Mouse (Mus musculus) forebrain, embryonic 13.5 days (tissue): ENCODE data around the gene Nalcn. TPM values are rescaled to one million over a fixed set of nuclear protein-coding genes. Genes with fewer than 3 reads are reported as not detected.

Experiments used
- ATAC-seq: fragments of 200-750 bp; cut with Nextera tagmentation; 2 replicates; pipeline ENCODE4 v1.8.0; 2017
- H3K27ac ChIP-seq: fragments of 300-500 bp; sonication (generic); 2 replicates; pipeline ENCODE4 v1.5.1; 2015; ENCODE audit warnings: inconsistent platforms, mild to moderate bottlenecking, moderate library complexity
- H3K27me3 ChIP-seq: fragments of 300-500 bp; sonication (generic); 2 replicates; pipeline ENCODE4 v1.6.1; 2015; ENCODE audit warnings: mild to moderate bottlenecking, inconsistent platforms
- H3K36me3 ChIP-seq: fragments of 300-500 bp; sonication (generic); 2 replicates; pipeline ENCODE4 v1.6.1; 2015; ENCODE audit warnings: mild to moderate bottlenecking, inconsistent platforms; ENCODE audit not compliant: poor library complexity, severe bottlenecking
- H3K4me1 ChIP-seq: fragments of 300-500 bp; sonication (generic); 2 replicates; pipeline ENCODE4 v1.6.1; 2015; ENCODE audit warnings: inconsistent platforms
- H3K4me2 ChIP-seq: fragments of 300-500 bp; sonication (generic); 2 replicates; pipeline ENCODE4 v1.6.1; 2015; ENCODE audit warnings: inconsistent platforms, mild to moderate bottlenecking, moderate library complexity
- H3K4me3 ChIP-seq: fragments of 300-500 bp; sonication (generic); 2 replicates; pipeline ENCODE4 v1.5.1; 2015; ENCODE audit warnings: mild to moderate bottlenecking, inconsistent platforms
- H3K9ac ChIP-seq: fragments of 300-500 bp; sonication (generic); 2 replicates; pipeline ENCODE4 v1.6.1; 2015; ENCODE audit warnings: mild to moderate bottlenecking, inconsistent platforms
- H3K9me3 ChIP-seq: fragments of 300-500 bp; sonication (generic); replicated peaks from 2 replicates; pipeline ENCODE4 v1.6.1; 2016; ENCODE audit warnings: inconsistent platforms
- WGBS: fragments of 180-500 bp; shearing (Covaris S2); methylation state at CpG from one replicate; pipeline ENCODE4 v1.1.7; 2015; 5-methylcytosine and 5-hydroxymethylcytosine counted together
- polyA plus RNA-seq: library from polyadenylated mRNA; unstranded; fragments of >200 nt; fragmentation: Nextera tagmentation; extraction: Ambion mirVana; gene quantifications from 2 replicates; pipeline ENCODE4 v1.2.1, GENCODE M21; 2015

Nalcn gene
- polyA plus RNA-seq, 1 experiment from 2014 or later, result 4.3 TPM

DNA sequence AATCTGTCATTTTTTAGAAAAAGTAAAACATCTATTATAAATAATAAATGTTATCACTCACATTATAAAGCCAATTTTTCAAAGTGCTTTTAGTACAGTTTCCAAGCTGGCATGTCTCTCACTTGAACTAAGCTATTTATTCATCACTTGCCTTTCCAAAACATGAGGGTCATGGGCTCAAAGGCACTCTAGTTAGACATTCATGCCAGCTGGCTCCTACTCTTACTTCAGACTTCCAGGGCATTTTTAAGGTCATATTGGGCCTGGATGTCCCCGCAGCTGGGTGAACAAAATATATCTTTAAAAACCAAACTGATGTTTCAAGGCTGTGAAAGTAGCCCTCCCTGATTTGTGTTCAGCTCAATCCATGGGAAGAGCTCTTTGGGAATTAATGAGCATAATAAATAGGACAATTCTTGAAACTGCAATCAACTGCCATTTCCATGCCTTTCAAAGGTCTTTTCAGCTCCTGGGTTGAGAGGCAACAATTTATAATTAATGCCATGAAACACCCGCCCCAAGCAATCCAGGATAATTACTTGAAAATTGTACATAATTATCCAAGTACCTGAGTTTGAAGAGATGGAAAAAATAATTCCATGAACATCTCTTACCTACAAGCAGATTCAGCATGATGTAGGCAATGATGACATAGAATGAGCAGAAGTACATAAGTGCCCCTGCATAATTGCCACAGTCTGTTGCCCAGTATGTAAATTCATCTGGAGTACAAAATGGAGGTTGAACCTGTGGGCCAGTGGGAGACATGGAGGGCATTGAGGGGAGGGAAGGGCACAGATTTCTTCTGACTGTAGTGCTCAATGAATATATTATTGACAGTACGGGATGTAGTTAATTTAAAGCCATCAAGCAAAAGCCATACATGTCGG is 335.6 kb downstream of the Nalcn start:
- Histone ChIP-seq H3K9ac (no peak overlapping the region), H3K9me3 (no peaks in the 10 kb centered on the region), H3K4me1 (no peaks in the 10 kb centered on the region; the same call in 1 of the 2 replicates), H3K4me2 (no peak overlapping the region), H3K36me3 (no peaks in the 10 kb centered on the region), H3K27me3 (no peaks in the 10 kb centered on the region), H3K4me3 (no peak overlapping the region), H3K27ac (no peak overlapping the region; the same call in 1 of the 2 replicates)
- 71% methylated on average over 4 of the region's 4 CpGs for WGBS
- ATAC-seq, result peak; percentile 83

DNA sequence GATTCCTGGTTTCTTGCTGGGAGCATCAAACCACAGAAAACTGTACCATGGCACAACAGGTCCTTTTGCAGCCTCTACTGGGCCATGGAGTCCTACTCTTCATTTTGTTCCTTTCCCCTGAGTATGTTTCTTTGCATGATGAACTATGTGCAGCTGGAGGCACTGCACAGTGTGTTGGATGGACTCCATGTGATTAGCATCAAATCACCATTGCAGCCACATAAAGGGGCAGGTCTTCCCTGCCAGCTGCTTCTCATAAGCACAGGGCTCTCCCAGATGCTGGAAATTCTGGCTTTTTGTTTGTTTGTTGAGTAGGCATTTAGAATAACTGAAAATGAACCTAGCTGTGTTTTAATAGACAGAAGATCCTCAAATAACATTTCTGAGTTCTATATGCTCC is 344.8 kb downstream of the Nalcn start:
- Histone ChIP-seq H3K9ac (no peak overlapping the region), H3K9me3 (no peaks in the 10 kb centered on the region), H3K36me3 (no peaks in the 10 kb centered on the region), H3K4me3 (no peak overlapping the region), H3K4me2 (no peak overlapping the region), H3K27ac (no peak overlapping the region), H3K27me3 (no peaks in the 10 kb centered on the region), H3K4me1 (no peaks in the 10 kb centered on the region)
- peak; percentile 80 for ATAC-seq

DNA sequence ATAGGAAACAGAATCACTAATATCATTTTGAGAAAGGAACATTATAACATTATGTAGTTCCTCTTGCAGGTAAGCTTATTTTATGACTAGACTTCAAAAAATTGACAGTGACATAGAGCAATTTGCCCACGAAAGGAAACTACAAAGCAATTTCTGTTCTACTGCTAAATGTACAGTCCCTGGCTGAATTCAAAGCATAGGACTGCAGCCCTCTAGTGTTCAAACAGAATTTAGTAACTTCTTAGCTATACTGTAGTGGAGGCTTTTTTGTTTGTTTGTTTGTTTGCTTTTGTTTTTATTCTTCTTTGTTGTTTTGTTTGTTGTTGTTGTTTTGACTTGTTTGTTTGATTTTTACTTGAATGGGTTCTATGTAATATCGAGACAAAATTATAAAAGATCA is 354.8 kb downstream of the Nalcn start:
- Histone ChIP-seq H3K36me3 (no peaks in the 10 kb centered on the region), H3K9ac (no peak overlapping the region), H3K4me3 (no peak overlapping the region), H3K4me2 (no peak overlapping the region), H3K9me3 (no peaks in the 10 kb centered on the region), H3K27ac (no peak overlapping the region), H3K4me1 (no peaks in the 10 kb centered on the region), H3K27me3 (no peaks in the 10 kb centered on the region)
- 0 out of 2 replicates have a peak, but pooled peaks have one; percentile 58 for ATAC-seq
- WGBS, result 70% methylated on average over 2 of the region's 2 CpGs

DNA sequence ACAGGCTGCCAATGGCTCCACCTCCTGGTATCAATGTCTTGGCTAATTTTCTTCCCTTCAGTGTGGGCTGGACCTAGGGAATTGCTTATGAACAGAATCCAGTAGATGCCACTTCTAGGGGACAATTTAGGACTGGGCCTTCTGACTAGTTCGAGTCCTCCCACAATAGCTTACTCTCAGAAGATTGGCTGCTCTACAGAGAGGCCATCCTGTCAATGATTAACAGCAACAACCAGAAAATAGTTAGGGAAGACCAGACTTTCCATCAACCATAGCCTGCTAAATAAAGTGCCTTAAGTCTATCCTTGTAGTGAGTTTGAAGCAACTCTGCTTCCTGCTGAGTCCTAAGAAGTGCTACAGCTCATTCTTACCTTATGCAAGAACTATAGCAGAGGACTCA is 386.2 kb downstream of the Nalcn start:
- Histone ChIP-seq H3K27me3 (no peaks in the 10 kb centered on the region), H3K9ac (no peak overlapping the region), H3K27ac (no peak overlapping the region), H3K9me3 (no peaks in the 10 kb centered on the region), H3K4me1 (peaks cover 3% of the 10 kb centered on the region; the same call in 1 of the 2 replicates), H3K4me3 (no peak overlapping the region), H3K36me3 (no peaks in the 10 kb centered on the region), H3K4me2 (no peak overlapping the region)
- no peak for ATAC-seq
- WGBS, result 80% methylated on average over 1 of the region's 1 CpGs

DNA sequence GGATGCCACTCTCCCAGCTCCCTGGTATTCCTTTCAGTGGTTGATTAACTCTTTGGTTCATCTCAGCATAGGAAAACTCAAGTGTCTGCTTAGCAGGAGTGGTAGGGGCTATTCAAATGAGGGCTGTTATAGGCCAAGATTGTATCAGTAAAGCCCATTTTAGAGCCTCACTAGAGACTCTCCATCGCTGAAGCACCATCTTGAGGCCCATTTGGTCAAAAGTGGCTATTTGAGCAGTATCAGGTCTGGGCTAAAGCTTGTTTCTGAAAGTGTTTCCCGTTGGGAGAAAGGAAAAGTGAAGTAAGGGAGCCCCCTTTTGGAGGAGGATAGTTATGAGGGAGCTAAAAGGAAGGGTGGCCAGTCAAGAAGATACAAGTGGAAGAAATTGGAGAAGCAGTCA is 387.0 kb downstream of the Nalcn start:
- peak; percentile 83 for ATAC-seq
- 6% methylated on average over 2 of the region's 2 CpGs for WGBS
- H3K9me3 ChIP-seq, result no peaks in the 10 kb centered on the region
- H3K4me1 ChIP-seq, result peaks cover 3% of the 10 kb centered on the region; the same call in 1 of the 2 replicates
- no peak overlapping the region for H3K4me3 ChIP-seq
- H3K36me3 ChIP-seq, result no peaks in the 10 kb centered on the region
- H3K4me2 ChIP-seq, result no peak overlapping the region
- H3K27ac ChIP-seq, result no peak overlapping the region
- no peaks in the 10 kb centered on the region for H3K27me3 ChIP-seq
- no peak overlapping the region for H3K9ac ChIP-seq

DNA sequence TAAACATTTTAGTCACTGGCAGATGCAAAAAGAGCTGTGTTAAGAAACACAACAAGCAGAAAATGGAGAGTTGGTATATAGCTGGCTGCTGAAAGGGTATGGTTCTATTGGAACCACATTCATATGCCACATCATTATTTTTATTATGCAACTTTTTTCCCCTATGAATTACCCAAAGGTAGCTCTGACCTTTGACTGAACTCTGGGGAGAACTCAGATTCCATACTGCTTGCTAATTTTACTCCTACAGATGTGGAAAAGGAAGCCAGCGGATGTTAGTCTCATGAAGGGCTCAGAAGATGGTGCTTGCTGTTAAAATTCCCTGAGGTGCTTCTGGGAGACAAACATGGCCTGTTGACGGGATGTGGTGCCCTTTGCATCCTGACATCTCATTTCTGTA is 389.9 kb downstream of the Nalcn start:
- H3K9ac ChIP-seq, result no peak overlapping the region
- 85% methylated on average over 2 of the region's 2 CpGs for WGBS
- H3K4me1 ChIP-seq, result peaks cover 3% of the 10 kb centered on the region; the same call in 1 of the 2 replicates
- H3K4me3 ChIP-seq, result no peak overlapping the region
- no peaks in the 10 kb centered on the region for H3K36me3 ChIP-seq
- no peak overlapping the region for H3K4me2 ChIP-seq
- ATAC-seq, result no peak
- H3K27me3 ChIP-seq, result no peaks in the 10 kb centered on the region
- H3K27ac ChIP-seq, result no peak overlapping the region
- no peaks in the 10 kb centered on the region for H3K9me3 ChIP-seq

DNA sequence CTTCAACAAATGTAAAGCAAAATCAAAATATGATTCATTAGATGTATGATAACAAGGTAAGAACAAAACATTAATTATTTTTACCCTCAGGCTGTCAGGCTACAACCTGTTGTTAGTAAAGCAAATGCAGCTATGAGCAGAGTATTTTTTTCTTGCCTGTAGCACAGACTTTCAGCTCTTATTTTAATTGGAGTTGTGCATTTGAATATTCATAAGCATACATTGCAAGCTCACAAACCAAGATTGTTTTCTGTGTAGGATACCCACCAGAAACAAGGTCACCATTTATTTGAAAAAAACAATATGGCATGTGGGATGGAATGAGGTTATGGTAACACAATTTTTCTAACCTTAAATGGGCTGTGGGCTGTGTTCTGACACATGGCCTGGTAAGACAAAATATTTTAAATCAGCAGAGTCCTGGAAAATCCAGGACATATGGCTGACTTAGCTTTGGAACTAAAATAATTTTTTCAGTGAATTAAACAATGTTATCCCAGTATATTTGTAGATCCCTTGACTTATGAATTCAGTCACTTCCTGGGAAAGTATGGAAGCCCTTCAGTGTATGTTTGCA is 394.2 kb downstream of the Nalcn start:
- Histone ChIP-seq H3K4me2 (no peak overlapping the region), H3K4me3 (no peak overlapping the region), H3K9me3 (no peaks in the 10 kb centered on the region), H3K36me3 (no peaks in the 10 kb centered on the region), H3K27me3 (no peaks in the 10 kb centered on the region), H3K9ac (no peak overlapping the region), H3K4me1 (no peaks in the 10 kb centered on the region), H3K27ac (no peak overlapping the region)
- ATAC-seq, result no peak

Other genes with a start within 250 kb of the Nalcn start
- gene Itgbl1, start 32.8 kb upstream of the Nalcn start, polyA plus RNA-seq, result 1.8 and 1.9 TPM in 2 replicates